Comparison of ENCODE assay signal across 8 mouse cellular contexts in genomic region chr4:134127121-134127455, GRCm38 (mm10). TPM values are rescaled to one million over a fixed set of nuclear protein-coding genes. Genes with fewer than 3 reads are reported as not detected.
DNase-seq lines count a peak whose midpoint lies in the region; ATAC-seq and TF ChIP-seq lines count a peak whose summit lies in the region.

No protein-coding gene starts in this region.

- WGBS in embryonic facial prominence, embryonic 11.5 days: 87% methylated on average over 7 of the region's 7 CpGs
- WGBS in intestine, postnatal 0 days: 79% methylated on average over 7 of the region's 7 CpGs
- WGBS in midbrain, embryonic 13.5 days: 90% methylated on average over 7 of the region's 7 CpGs
- WGBS in kidney, adult 2 months: 81% methylated on average over 7 of the region's 7 CpGs

- no peak for TF ChIP-seq POLR2A in kidney, adult 2 months (IDR thresholded peaks at IDR 0.05; ENCODE audit: low read depth, low read length)

- no peak for TF ChIP-seq CTCF in intestine, postnatal 0 days (IDR thresholded peaks at IDR 0.05; ENCODE audit: low read depth)
- TF ChIP-seq CTCF in kidney, adult 2 months (conservative IDR thresholded peaks at IDR 0.05; ENCODE audit: insufficient read depth, insufficient read length, low read depth, low read length): no peak

- H3K27me3 ChIP-seq in embryonic facial prominence, embryonic 11.5 days (ENCODE audit: control insufficient read depth, insufficient read depth, low read length): no peaks in the 10 kb centered on the region
- H3K27me3 ChIP-seq in intestine, postnatal 0 days (replicated peaks; ENCODE audit: control insufficient read depth, insufficient read depth, low read length): no peaks in the 10 kb centered on the region
- no peaks in the 10 kb centered on the region for H3K27me3 ChIP-seq in midbrain, embryonic 13.5 days
- H3K27me3 ChIP-seq in kidney, adult 2 months (replicated peaks; ENCODE audit: control insufficient read depth, insufficient read depth, low read length): no peaks in the 10 kb centered on the region

- no peak for ATAC-seq in embryonic facial prominence, embryonic 11.5 days (replicated peaks; ENCODE audit: insufficient number of reproducible peaks, low FRiP score, low TSS enrichment, low read depth)
- no peak for ATAC-seq in intestine, postnatal 0 days
- no peak for ATAC-seq in midbrain, embryonic 13.5 days
- ATAC-seq in erythroid progenitor cell, adult 5-6 weeks (replicated peaks; ENCODE audit: low FRiP score, poor library complexity, severe bottlenecking): no peak

- H3K4me1 ChIP-seq in embryonic facial prominence, embryonic 11.5 days (ENCODE audit: control insufficient read depth, insufficient read depth, low read length): peaks cover 5% of the 10 kb centered on the region; the same call in 1 of the 2 replicates
- H3K4me1 ChIP-seq in intestine, postnatal 0 days (replicated peaks; ENCODE audit: control insufficient read depth, insufficient read depth, low read length): 0 out of 2 replicates have a peak, but pooled peaks cover 13% of the 10 kb centered on the region
- H3K4me1 ChIP-seq in midbrain, embryonic 13.5 days (replicated peaks): peaks cover 29% of the 10 kb centered on the region
- no peaks in the 10 kb centered on the region; the same call in 1 of the 2 replicates for H3K4me1 ChIP-seq in kidney, adult 2 months (ENCODE audit: control insufficient read depth, insufficient read depth, low read length)

- H3K9ac ChIP-seq in embryonic facial prominence, embryonic 11.5 days (replicated peaks; ENCODE audit: low read length): 0 out of 2 replicates have a peak overlapping the region, but pooled peaks have one; percentile 22
- H3K9ac ChIP-seq in intestine, postnatal 0 days (ENCODE audit: low read depth, low read length): no peak overlapping the region
- H3K9ac ChIP-seq in midbrain, embryonic 13.5 days (replicated peaks): peak overlapping the region; percentile 93

- H3K4me2 ChIP-seq in embryonic facial prominence, embryonic 11.5 days (ENCODE audit: low read depth, low read length): no peak overlapping the region; the same call in 1 of the 2 replicates
- peak overlapping the region; percentile 90 for H3K4me2 ChIP-seq in intestine, postnatal 0 days (replicated peaks; ENCODE audit: low read depth)
- H3K4me2 ChIP-seq in midbrain, embryonic 13.5 days (replicated peaks): peak overlapping the region; percentile 86; the same call in 1 of the 2 replicates

- H3K4me3 ChIP-seq in embryonic facial prominence, embryonic 11.5 days (ENCODE audit: low read depth, low read length): no peak overlapping the region
- H3K4me3 ChIP-seq in intestine, postnatal 0 days (ENCODE audit: low read depth, low read length): no peak overlapping the region
- H3K4me3 ChIP-seq in midbrain, embryonic 13.5 days (replicated peaks): no peak overlapping the region
- H3K4me3 ChIP-seq in kidney, adult 2 months (ENCODE audit: insufficient read depth, low read depth, low read length): no peak overlapping the region

- H3K9me3 ChIP-seq in embryonic facial prominence, embryonic 11.5 days (replicated peaks; ENCODE audit: control insufficient read depth, low read length): no peaks in the 10 kb centered on the region
- H3K9me3 ChIP-seq in intestine, postnatal 0 days (ENCODE audit: control insufficient read depth): no peaks in the 10 kb centered on the region
- H3K9me3 ChIP-seq in midbrain, embryonic 13.5 days: no peaks in the 10 kb centered on the region

- DNase-seq in layer of hippocampus, adult 11-12 months (ENCODE audit: low spot score): peak; percentile 75
- DNase-seq in layer of hippocampus, adult 9-10 months (ENCODE audit: low spot score): no peak
- DNase-seq in embryonic facial prominence, embryonic 11.5 days (ENCODE audit: low spot score): no peak
- DNase-seq in kidney, adult 2 months: no peak
- no peak for DNase-seq in gastrocnemius, adult 18-20 months (ENCODE audit: low spot score)

- H3K36me3 ChIP-seq in embryonic facial prominence, embryonic 11.5 days (replicated peaks; ENCODE audit: control insufficient read depth, insufficient read depth, low read depth, low read length): peaks cover 3% of the 10 kb centered on the region; the same call in 1 of the 2 replicates
- peaks cover 4% of the 10 kb centered on the region; the same call in 1 of the 2 replicates for H3K36me3 ChIP-seq in intestine, postnatal 0 days (ENCODE audit: control insufficient read depth, insufficient read depth)
- peaks cover 18% of the 10 kb centered on the region for H3K36me3 ChIP-seq in midbrain, embryonic 13.5 days
- H3K36me3 ChIP-seq in kidney, adult 2 months (ENCODE audit: control insufficient read depth, insufficient read depth, low read length): no peaks in the 10 kb centered on the region

- H3K27ac ChIP-seq in embryonic facial prominence, embryonic 11.5 days (replicated peaks; ENCODE audit: low read depth, low read length): no peak overlapping the region
- peak overlapping the region; percentile 28; the same call in 1 of the 2 replicates for H3K27ac ChIP-seq in intestine, postnatal 0 days (ENCODE audit: low read depth, low read length)
- no peak overlapping the region for H3K27ac ChIP-seq in midbrain, embryonic 13.5 days
- no peak overlapping the region for H3K27ac ChIP-seq in kidney, adult 2 months (ENCODE audit: insufficient read depth, low read depth, low read length)

RNA-seq across cellular contexts. Expression of gene Sh3bgrl3, which starts 1.5 kb away (rescaled TPM):
- polyA plus RNA-seq in embryonic facial prominence, embryonic 11.5 days (2014; fragmentation: Nextera tagmentation; extraction: Ambion mirVana): 316 TPM in 2 replicates
- polyA plus RNA-seq in intestine, postnatal 0 days (2015; fragmentation: Nextera tagmentation; extraction: Ambion mirVana): 503 and 522 TPM in 2 replicates
- 319 and 332 TPM in 2 replicates for polyA plus RNA-seq in midbrain, embryonic 13.5 days (2015; fragmentation: Nextera tagmentation; extraction: Ambion mirVana)
- 129 and 180 TPM in 2 replicates for total RNA-seq in erythroid progenitor cell, adult 5-6 weeks (2015; ENCODE audit: low replicate concordance)
- total RNA-seq in erythroid progenitor cell, adult 5-6 weeks (2017; ENCODE audit: low replicate concordance): 22.6 and 67.0 TPM in 2 replicates
- polyA plus RNA-seq in kidney, adult 2 months (2012; rRNA removed): 262 and 323 TPM in 2 replicates
- total RNA-seq in gastrocnemius, adult 18-20 months (2021): 10 to 100 TPM; 14.1 to 19.8 TPM

RNA-seq across cellular contexts. Expression of gene Ubxn11, which starts 24.7 kb away (rescaled TPM):
- 5.7 and 6.0 TPM in 2 replicates for polyA plus RNA-seq in embryonic facial prominence, embryonic 11.5 days (2014; fragmentation: Nextera tagmentation; extraction: Ambion mirVana)
- 0.88 and 1.5 TPM in 2 replicates for polyA plus RNA-seq in intestine, postnatal 0 days (2015; fragmentation: Nextera tagmentation; extraction: Ambion mirVana)
- 9.3 and 11.4 TPM in 2 replicates for polyA plus RNA-seq in midbrain, embryonic 13.5 days (2015; fragmentation: Nextera tagmentation; extraction: Ambion mirVana)
- not detected in 2 replicates for total RNA-seq in erythroid progenitor cell, adult 5-6 weeks (2015; ENCODE audit: low replicate concordance)
- 4.5 TPM in 1 of 2 replicates, not detected in the other for total RNA-seq in erythroid progenitor cell, adult 5-6 weeks (2017; ENCODE audit: low replicate concordance)
- polyA plus RNA-seq in kidney, adult 2 months (2012; rRNA removed): 5.6 and 5.9 TPM in 2 replicates
- total RNA-seq in gastrocnemius, adult 18-20 months (2021): 1 to 10 TPM; 1.3 to 1.6 TPM

RNA-seq across cellular contexts. Expression of gene Cd52, which starts 32.2 kb away (rescaled TPM):
- 5.2 and 5.4 TPM in 2 replicates for polyA plus RNA-seq in embryonic facial prominence, embryonic 11.5 days (2014; fragmentation: Nextera tagmentation; extraction: Ambion mirVana)
- polyA plus RNA-seq in intestine, postnatal 0 days (2015; fragmentation: Nextera tagmentation; extraction: Ambion mirVana): 28.7 and 31.2 TPM in 2 replicates
- polyA plus RNA-seq in midbrain, embryonic 13.5 days (2015; fragmentation: Nextera tagmentation; extraction: Ambion mirVana): 2.2 and 2.7 TPM in 2 replicates
- total RNA-seq in erythroid progenitor cell, adult 5-6 weeks (2015; ENCODE audit: low replicate concordance): 157 and 288 TPM in 2 replicates
- 103 and 211 TPM in 2 replicates for total RNA-seq in erythroid progenitor cell, adult 5-6 weeks (2017; ENCODE audit: low replicate concordance)
- 14.8 and 65.1 TPM in 2 replicates for polyA plus RNA-seq in kidney, adult 2 months (2012; rRNA removed)
- under 1 TPM; 0.84 to 1.00 TPM for total RNA-seq in gastrocnemius, adult 18-20 months (2021)

RNA-seq across cellular contexts. Expression of gene Cep85, which starts 59.8 kb away (rescaled TPM):
- 27.5 and 29.4 TPM in 2 replicates for polyA plus RNA-seq in embryonic facial prominence, embryonic 11.5 days (2014; fragmentation: Nextera tagmentation; extraction: Ambion mirVana)
- 85.9 and 91.1 TPM in 2 replicates for polyA plus RNA-seq in intestine, postnatal 0 days (2015; fragmentation: Nextera tagmentation; extraction: Ambion mirVana)
- polyA plus RNA-seq in midbrain, embryonic 13.5 days (2015; fragmentation: Nextera tagmentation; extraction: Ambion mirVana): 19.9 and 22.4 TPM in 2 replicates
- 91.4 and 93.3 TPM in 2 replicates for total RNA-seq in erythroid progenitor cell, adult 5-6 weeks (2015; ENCODE audit: low replicate concordance)
- 105 and 118 TPM in 2 replicates for total RNA-seq in erythroid progenitor cell, adult 5-6 weeks (2017; ENCODE audit: low replicate concordance)
- polyA plus RNA-seq in kidney, adult 2 months (2012; rRNA removed): 28.3 and 38.9 TPM in 2 replicates
- 10 to 100 TPM; 58.4 to 80.2 TPM for total RNA-seq in gastrocnemius, adult 18-20 months (2021)
